Mouse (Mus musculus): ENCODE measurements around the gene Has3. TPM values are rescaled to one million over a fixed set of nuclear protein-coding genes. Genes with fewer than 3 reads are reported as not detected.

Gene Has3
- total and polyA plus RNA-seq, 3 experiments, result 0.66 TPM; not detected in 2

DNA sequence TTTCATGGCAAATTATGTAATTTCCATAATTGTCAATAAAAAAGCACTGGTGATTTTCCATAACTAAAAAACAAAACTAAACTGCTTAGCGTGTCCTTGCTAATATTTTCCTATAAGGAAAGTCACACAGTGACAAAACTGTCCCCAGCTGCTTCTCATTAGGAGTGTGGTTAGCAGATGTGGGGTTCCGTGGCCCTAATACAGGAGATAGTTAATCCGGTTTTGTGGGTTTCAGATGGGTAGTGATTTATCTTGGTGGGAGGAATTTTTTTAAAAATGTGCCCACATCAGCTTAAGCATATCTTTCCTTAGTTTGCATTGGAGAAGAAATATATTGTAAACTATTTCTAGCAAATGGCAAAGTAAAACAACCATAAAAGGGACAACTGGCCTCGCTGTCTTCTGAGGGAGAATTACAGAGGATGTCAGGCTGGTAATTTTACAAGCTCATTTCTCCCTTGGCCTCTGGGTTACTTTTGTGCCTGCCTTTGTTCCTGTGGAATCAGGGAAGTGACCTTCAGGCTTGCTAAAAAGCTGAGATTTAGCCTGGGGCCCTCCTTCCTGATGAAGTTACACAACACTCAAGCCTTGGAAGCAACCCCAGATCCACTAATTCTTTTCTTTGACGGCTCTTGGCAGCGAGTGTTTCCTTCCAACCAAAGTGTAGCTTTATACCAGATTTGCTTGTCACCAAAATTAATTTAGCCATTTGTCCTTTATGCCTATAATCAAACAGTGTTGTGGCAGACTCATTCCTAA is 59.3 kb downstream of the Has3 start:
- H3K4me1 ChIP-seq (ENCODE audit: insufficient read depth, low read depth, low read length), result peaks cover 21% of the 10 kb centered on the region
- TF ChIP-seq GATA2 (IDR thresholded peaks at IDR 0.05; ENCODE audit: borderline replicate concordance, low read depth, low read length), result no peak
- no peak for TF ChIP-seq TAL1 (conservative IDR thresholded peaks at IDR 0.05; ENCODE audit: low read depth, low read length)
- no peak for TF ChIP-seq CTCF (IDR thresholded peaks at IDR 0.05; ENCODE audit: low read depth, low read length)
- no peak for TF ChIP-seq GATA1 (IDR thresholded peaks at IDR 0.05; ENCODE audit: borderline replicate concordance, low read length)
- TF ChIP-seq POLR2AphosphoS5 (IDR thresholded peaks at IDR 0.05; ENCODE audit: insufficient replicate concordance, low read depth, low read length), result no peak
- peaks cover 8% of the 10 kb centered on the region for H3K36me3 ChIP-seq (replicated peaks)
- DNase-seq (ENCODE audit: low spot score), result no peak
- peaks cover 3% of the 10 kb centered on the region for H3K27me3 ChIP-seq (ENCODE audit: insufficient read depth, low read length)
- no peak for ATAC-seq (ENCODE audit: extremely low read depth, insufficient number of reproducible peaks, low FRiP score, poor library complexity, severe bottlenecking)
- H3K9me3 ChIP-seq (replicated peaks), result no peaks in the 10 kb centered on the region
- no peak overlapping the region for H3K4me3 ChIP-seq (ENCODE audit: low read depth, low read length)

DNA sequence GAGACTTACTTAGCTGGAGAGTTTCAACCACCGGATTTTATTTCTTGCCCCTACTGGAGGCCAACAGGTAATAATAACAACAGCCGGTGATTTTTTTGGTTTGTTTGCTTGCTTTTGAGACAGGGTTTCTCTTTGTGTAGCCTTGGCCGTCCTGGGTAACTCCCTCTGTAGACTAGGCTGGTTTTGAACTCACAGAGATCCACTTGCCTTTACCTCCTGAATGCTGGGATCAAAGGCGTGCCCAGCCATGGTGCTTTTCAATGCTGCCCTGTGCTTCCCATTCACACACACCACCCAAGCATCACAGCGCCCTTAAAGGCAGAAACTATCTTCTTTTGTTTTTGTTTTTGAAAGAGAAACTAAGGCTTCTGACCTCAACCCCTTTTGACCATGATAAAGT is 59.9 kb downstream of the Has3 start:
- TF ChIP-seq GATA1 (IDR thresholded peaks at IDR 0.05; ENCODE audit: borderline replicate concordance, low read length), result no peak
- no peak for TF ChIP-seq TAL1 (conservative IDR thresholded peaks at IDR 0.05; ENCODE audit: low read depth, low read length)
- no peak for TF ChIP-seq POLR2AphosphoS5 (IDR thresholded peaks at IDR 0.05; ENCODE audit: insufficient replicate concordance, low read depth, low read length)
- no peak for TF ChIP-seq CTCF (IDR thresholded peaks at IDR 0.05; ENCODE audit: low read depth, low read length)
- TF ChIP-seq GATA2 (IDR thresholded peaks at IDR 0.05; ENCODE audit: borderline replicate concordance, low read depth, low read length), result no peak
- no peaks in the 10 kb centered on the region for H3K9me3 ChIP-seq (replicated peaks)
- ATAC-seq (ENCODE audit: extremely low read depth, insufficient number of reproducible peaks, low FRiP score, poor library complexity, severe bottlenecking) (no peak), DNase-seq (ENCODE audit: low spot score) (no peak)
- no peak overlapping the region for H3K4me3 ChIP-seq (ENCODE audit: low read depth, low read length)
- H3K36me3 ChIP-seq (replicated peaks), result peaks cover 2% of the 10 kb centered on the region
- H3K27me3 ChIP-seq (ENCODE audit: insufficient read depth, low read length), result peaks cover 3% of the 10 kb centered on the region
- peaks cover 26% of the 10 kb centered on the region for H3K4me1 ChIP-seq (ENCODE audit: insufficient read depth, low read depth, low read length)

DNA sequence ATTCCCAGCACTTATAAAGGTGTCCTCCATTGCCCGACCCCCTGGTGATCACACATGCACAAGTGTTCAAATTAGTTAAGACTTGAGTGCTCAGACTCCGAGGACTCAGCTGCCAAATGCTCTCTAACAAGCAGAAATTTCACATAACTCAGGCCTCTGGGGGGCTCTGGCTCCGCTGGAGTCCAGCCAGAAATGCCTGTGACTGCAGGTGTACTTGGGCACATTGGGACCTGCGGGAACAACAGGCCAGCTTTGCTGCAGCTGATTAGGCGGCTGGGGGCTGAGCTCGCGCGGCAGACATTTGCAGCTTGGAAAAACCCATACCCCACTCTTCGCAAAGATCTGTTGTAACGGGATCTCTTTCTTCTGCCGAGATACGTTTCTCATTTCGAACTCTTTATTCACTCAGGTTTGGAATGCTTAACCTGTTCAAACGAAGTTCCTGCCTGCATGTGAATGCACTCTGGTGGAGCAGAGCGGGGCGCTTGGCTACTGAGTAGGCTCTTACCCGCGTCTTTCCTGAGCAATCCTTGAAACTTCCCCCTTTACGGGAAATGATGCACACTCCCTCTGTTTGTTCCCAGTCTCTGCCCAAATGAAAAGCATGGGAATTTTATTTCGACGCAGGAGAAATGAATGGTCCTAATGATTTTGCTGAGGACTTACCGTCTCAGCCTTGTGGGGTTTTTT is 62.5 kb downstream of the Has3 start:
- Histone ChIP-seq H3K4me1 (ENCODE audit: insufficient read depth, low read depth, low read length) (peaks cover 47% of the 10 kb centered on the region), H3K36me3 (replicated peaks) (peaks cover under 1% of the 10 kb centered on the region), H3K27me3 (ENCODE audit: insufficient read depth, low read length) (peaks cover 3% of the 10 kb centered on the region), H3K4me3 (ENCODE audit: low read depth, low read length) (no peak overlapping the region), H3K9me3 (replicated peaks) (no peaks in the 10 kb centered on the region)
- TF ChIP-seq CTCF (IDR thresholded peaks at IDR 0.05; ENCODE audit: low read depth, low read length), result no peak
- ATAC-seq (ENCODE audit: extremely low read depth, insufficient number of reproducible peaks, low FRiP score, poor library complexity, severe bottlenecking), result no peak
- DNase-seq (ENCODE audit: low spot score), result no peak

DNA sequence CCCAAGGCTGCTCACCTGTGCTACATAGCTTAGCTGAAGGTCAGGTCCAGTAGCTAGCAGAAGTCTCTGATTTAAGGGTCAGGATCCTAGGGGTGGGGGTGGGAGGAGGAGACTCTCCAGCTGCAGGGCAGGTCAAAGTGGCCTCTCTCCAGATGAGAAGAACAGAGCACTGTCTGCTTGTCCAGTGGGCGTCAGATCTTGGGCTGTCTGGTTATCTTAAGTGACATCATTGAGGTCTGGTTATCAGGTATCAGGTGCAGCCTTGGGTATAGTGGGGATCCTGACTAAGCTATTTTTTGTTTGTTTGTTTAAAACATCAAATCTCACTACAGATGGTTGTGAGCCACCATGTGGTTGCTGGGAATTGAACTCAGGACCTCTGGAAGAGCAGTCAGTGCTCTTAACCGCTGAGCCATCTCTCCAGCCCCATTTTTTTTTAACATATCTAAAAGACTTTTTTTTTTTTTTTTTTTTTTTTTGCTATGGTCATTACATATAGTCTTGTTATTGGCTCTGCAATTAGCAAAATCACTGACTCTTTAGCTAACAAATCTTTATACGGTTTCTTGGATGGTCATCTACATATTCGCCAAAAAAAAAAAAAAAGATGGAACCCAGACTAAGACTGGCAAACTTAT is 63.6 kb downstream of the Has3 start:
- no peak overlapping the region for H3K4me3 ChIP-seq (ENCODE audit: low read depth, low read length)
- H3K36me3 ChIP-seq (replicated peaks), result peaks cover 3% of the 10 kb centered on the region
- TF ChIP-seq POLR2AphosphoS5 (IDR thresholded peaks at IDR 0.05; ENCODE audit: insufficient replicate concordance, low read depth, low read length) (no peak), GATA2 (IDR thresholded peaks at IDR 0.05; ENCODE audit: borderline replicate concordance, low read depth, low read length) (no peak), GATA1 (IDR thresholded peaks at IDR 0.05; ENCODE audit: borderline replicate concordance, low read length) (no peak), TAL1 (conservative IDR thresholded peaks at IDR 0.05; ENCODE audit: low read depth, low read length) (peak; percentile 30)
- H3K9me3 ChIP-seq (replicated peaks), result no peaks in the 10 kb centered on the region
- H3K4me1 ChIP-seq (ENCODE audit: insufficient read depth, low read depth, low read length), result peaks cover 48% of the 10 kb centered on the region
- H3K27me3 ChIP-seq (ENCODE audit: insufficient read depth, low read length), result peaks cover 3% of the 10 kb centered on the region
- DNase-seq (ENCODE audit: low spot score) (no peak), ATAC-seq (ENCODE audit: extremely low read depth, insufficient number of reproducible peaks, low FRiP score, poor library complexity, severe bottlenecking) (no peak)

Other genes starting within 250 kb of the Has3 start
- gene Tango6, start 187.2 kb upstream of the Has3 start, total RNA-seq (2014; fragmentation: Nextera tagmentation), result 5.6 and 6.5 TPM in 2 replicates
- 2.0 and 2.7 TPM in 2 replicates for gene Tango6, start 187.2 kb upstream of the Has3 start, total RNA-seq (2017)
- 1.7 and 2.0 TPM in 2 replicates for gene Tango6, start 187.2 kb upstream of the Has3 start, polyA plus RNA-seq (2012)
- gene Utp4, start 23.4 kb downstream of the Has3 start, total RNA-seq (2014; fragmentation: Nextera tagmentation), result 158 and 180 TPM in 2 replicates
- gene Utp4, start 23.4 kb downstream of the Has3 start, total RNA-seq (2017), result 75.8 and 79.9 TPM in 2 replicates
- 23.9 and 30.7 TPM in 2 replicates for gene Utp4, start 23.4 kb downstream of the Has3 start, polyA plus RNA-seq (2012)
- 6.5 and 7.2 TPM in 2 replicates for gene Sntb2, start 65.5 kb downstream of the Has3 start, total RNA-seq (2014; fragmentation: Nextera tagmentation)
- 8.9 and 9.4 TPM in 2 replicates for gene Sntb2, start 65.5 kb downstream of the Has3 start, total RNA-seq (2017)
- gene Sntb2, start 65.5 kb downstream of the Has3 start, polyA plus RNA-seq (2012), result 8.1 and 9.1 TPM in 2 replicates
- 27.3 and 28.6 TPM in 2 replicates for gene Vps4a, start 161.0 kb downstream of the Has3 start, total RNA-seq (2014; fragmentation: Nextera tagmentation)
- gene Vps4a, start 161.0 kb downstream of the Has3 start, total RNA-seq (2017), result 51.1 and 51.2 TPM in 2 replicates
- 22.0 and 24.8 TPM in 2 replicates for gene Vps4a, start 161.0 kb downstream of the Has3 start, polyA plus RNA-seq (2012)
- gene Pdf, start 178.4 kb downstream of the Has3 start, total RNA-seq (2014; fragmentation: Nextera tagmentation), result 16.6 and 22.1 TPM in 2 replicates
- 24.0 and 26.2 TPM in 2 replicates for gene Pdf, start 178.4 kb downstream of the Has3 start, total RNA-seq (2017)
- 9.5 and 11.7 TPM in 2 replicates for gene Pdf, start 178.4 kb downstream of the Has3 start, polyA plus RNA-seq (2012)
- gene Cog8, start 186.4 kb downstream of the Has3 start, total RNA-seq (2014; fragmentation: Nextera tagmentation), result 34.2 and 49.9 TPM in 2 replicates
- 29.4 and 31.1 TPM in 2 replicates for gene Cog8, start 186.4 kb downstream of the Has3 start, total RNA-seq (2017)
- gene Cog8, start 186.4 kb downstream of the Has3 start, polyA plus RNA-seq (2012), result 24.6 and 26.5 TPM in 2 replicates
- 56.7 and 62.0 TPM in 2 replicates for gene Nip7, start 186.6 kb downstream of the Has3 start, total RNA-seq (2014; fragmentation: Nextera tagmentation)
- 35.5 and 39.7 TPM in 2 replicates for gene Nip7, start 186.6 kb downstream of the Has3 start, total RNA-seq (2017)
- 8.9 and 9.1 TPM in 2 replicates for gene Nip7, start 186.6 kb downstream of the Has3 start, polyA plus RNA-seq (2012)
- not detected in 2 replicates for gene Tmed6, start 195.4 kb downstream of the Has3 start, total RNA-seq (2014; fragmentation: Nextera tagmentation)
- not detected in 2 replicates for gene Tmed6, start 195.4 kb downstream of the Has3 start, total RNA-seq (2017)
- gene Tmed6, start 195.4 kb downstream of the Has3 start, polyA plus RNA-seq (2012), result not detected in 2 replicates
- 52.4 and 76.8 TPM in 2 replicates for gene Terf2, start 226.3 kb downstream of the Has3 start, total RNA-seq (2014; fragmentation: Nextera tagmentation)
- 24.0 and 28.6 TPM in 2 replicates for gene Terf2, start 226.3 kb downstream of the Has3 start, total RNA-seq (2017)
- gene Terf2, start 226.3 kb downstream of the Has3 start, polyA plus RNA-seq (2012), result 24.9 and 25.8 TPM in 2 replicates